Mouse (Mus musculus) embryonic fibroblast, embryonic 13.5 days (primary cell): ENCODE data around the gene Pls3.

Source experiments
- CTCF ChIP-seq: IDR thresholded peaks from 2 replicates; pipeline ENCODE4 v1.5.1; 2011; ENCODE audit warnings: mild to moderate bottlenecking, control low read depth, low read length, moderate library complexity, borderline replicate concordance; ENCODE audit not compliant: insufficient read depth
- POLR2A ChIP-seq: IDR thresholded peaks from 2 replicates; pipeline ENCODE4 v1.6.1; 2011; ENCODE audit warnings: low read depth, mild to moderate bottlenecking, control low read depth, low read length, moderate library complexity

DNA sequence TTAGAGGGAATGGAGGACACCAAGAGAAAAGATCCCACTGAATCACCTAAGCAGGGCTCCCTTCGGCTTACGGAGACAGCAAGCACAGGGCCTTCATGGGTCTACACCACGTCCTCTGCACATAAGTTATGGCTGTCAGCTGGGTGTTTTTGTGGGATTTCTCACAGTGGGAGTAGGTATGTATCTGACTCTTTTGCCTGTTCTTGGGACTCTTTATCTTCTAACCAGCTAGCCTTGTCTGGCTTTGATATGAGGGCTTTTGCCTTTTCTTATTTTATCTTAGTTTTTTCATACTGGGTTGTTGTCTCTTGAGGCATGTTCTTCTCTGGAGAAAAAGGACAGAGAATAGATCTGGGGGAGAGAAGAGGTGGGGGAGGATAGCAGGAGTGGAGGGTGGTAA is 20.7 kb downstream of the Pls3 start:
- TF ChIP-seq CTCF, result no peak
- TF ChIP-seq POLR2A, result no peak
